Mouse (Mus musculus) spleen, postnatal 4 days (tissue): ENCODE results near the gene Rfx3.

Experiments used
- DNase-seq, 2 experiments: peaks; one replicate each; pipeline ENCODE4 v3.0.0; 2022; ENCODE audit warnings: low spot score in 2 of 2

The Rfx3 gene

GRCm38 (mm10) chr19:27905172-27905571 is 105.8 kb downstream of the Rfx3 start:
- DNase-seq, result no peak

- no peak for DNase-seq
Observed at GRCm38 (mm10) chr19:27904655-27905054, 106.3 kb downstream of the Rfx3 start.

- no peak for DNase-seq
Observed at GRCm38 (mm10) chr19:27904209-27904608, 106.8 kb downstream of the Rfx3 start.

- no peak for DNase-seq
Observed at GRCm38 (mm10) chr19:27902601-27903000, 108.4 kb downstream of the Rfx3 start.

- no peak for DNase-seq
Observed at GRCm38 (mm10) chr19:27901693-27902092, 109.3 kb downstream of the Rfx3 start.

- DNase-seq, result no peak
Observed at GRCm38 (mm10) chr19:27884520-27884919, 126.4 kb downstream of the Rfx3 start.

GRCm38 (mm10) chr19:27877429-27877828 is 133.5 kb downstream of the Rfx3 start:
- DNase-seq, result no peak

- no peak for DNase-seq
Observed at GRCm38 (mm10) chr19:27870794-27871193, 140.2 kb downstream of the Rfx3 start.

- DNase-seq, result no peak
Observed at GRCm38 (mm10) chr19:27859641-27860040, 151.3 kb downstream of the Rfx3 start.

- no peak for DNase-seq
Observed at GRCm38 (mm10) chr19:27848946-27849345, 162.0 kb downstream of the Rfx3 start.

- DNase-seq, result no peak
Observed at GRCm38 (mm10) chr19:27847055-27847454, 163.9 kb downstream of the Rfx3 start.

- DNase-seq, result no peak
Observed at GRCm38 (mm10) chr19:27838635-27839034, 172.3 kb downstream of the Rfx3 start.

GRCm38 (mm10) chr19:27838041-27838440 is 172.9 kb downstream of the Rfx3 start:
- no peak for DNase-seq

- DNase-seq, result no peak
Observed at GRCm38 (mm10) chr19:27832448-27832847, 178.5 kb downstream of the Rfx3 start.

GRCm38 (mm10) chr19:27828316-27828715 is 182.7 kb downstream of the Rfx3 start:
- DNase-seq, result no peak

GRCm38 (mm10) chr19:27817661-27818060 is 193.3 kb downstream of the Rfx3 start:
- DNase-seq, result no peak

GRCm38 (mm10) chr19:27780030-27780429 is 230.9 kb downstream of the Rfx3 start:
- DNase-seq, result peak; percentile 24 to 64

GRCm38 (mm10) chr19:27770716-27771265 is 240.2 kb downstream of the Rfx3 start:
- DNase-seq, result no peak

- DNase-seq, result no peak
Observed at GRCm38 (mm10) chr19:27768444-27768843, 242.5 kb downstream of the Rfx3 start.

- no peak for DNase-seq
Observed at GRCm38 (mm10) chr19:27760309-27760708, 250.7 kb downstream of the Rfx3 start.

GRCm38 (mm10) chr19:27759347-27759746 is 251.6 kb downstream of the Rfx3 start:
- DNase-seq, result no peak

GRCm38 (mm10) chr19:27747301-27747700 is 263.7 kb downstream of the Rfx3 start:
- no peak for DNase-seq

GRCm38 (mm10) chr19:27738908-27739307 is 272.1 kb downstream of the Rfx3 start:
- no peak for DNase-seq

GRCm38 (mm10) chr19:27736571-27736970 is 274.4 kb downstream of the Rfx3 start:
- DNase-seq, result no peak
